Mouse (Mus musculus) lung, postnatal 0 days (tissue): Measurements from ENCODE around the gene Mthfr.

Experiments
- CTCF ChIP-seq: IDR thresholded peaks from 2 replicates; pipeline ENCODE4 v1.5.1; 2016; ENCODE audit warnings: antibody characterized with exemption, mild to moderate bottlenecking
- EP300 ChIP-seq: IDR thresholded peaks from 2 replicates; pipeline ENCODE4 v1.6.1; 2016; ENCODE audit warnings: antibody characterized with exemption, mild to moderate bottlenecking, control low read depth

DNA sequence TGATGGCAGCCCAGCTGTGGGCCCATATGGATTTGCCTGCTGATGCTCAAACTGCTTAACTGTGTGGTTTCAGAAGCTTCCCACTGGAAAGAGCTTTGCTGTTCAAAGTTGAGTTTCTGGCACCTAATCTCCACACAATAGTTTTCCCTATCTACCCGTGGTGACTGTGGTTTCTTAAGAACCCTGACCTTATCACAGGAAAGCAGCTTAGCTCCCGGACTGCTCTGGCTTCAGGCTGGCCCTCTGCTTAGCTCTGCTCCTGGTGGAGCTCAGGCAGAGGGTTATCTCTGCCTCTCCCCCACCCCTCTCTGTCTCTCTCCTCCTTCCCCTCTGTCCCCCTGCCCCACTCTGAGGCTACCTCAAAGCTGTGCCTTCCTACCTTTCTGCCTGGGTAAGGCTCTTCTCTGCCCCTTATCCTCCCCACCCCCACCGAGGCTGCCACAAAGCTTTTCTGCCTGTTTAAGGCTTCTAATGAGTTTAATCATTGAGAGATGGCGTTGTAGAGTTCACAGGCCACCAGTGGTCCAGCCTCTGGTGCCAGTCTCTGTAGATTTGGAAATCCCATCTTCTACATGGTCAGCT lies 7.7 kb downstream of the Mthfr start:
- TF ChIP-seq CTCF (no peak), EP300 (no peak)
